Mouse (Mus musculus) thymus, postnatal 25 days (tissue): ENCODE measurements around the gene Vps35l.

ENCODE experiments used
- DNase-seq: peaks from one replicate; pipeline ENCODE4 v3.0.0; 2022

Vps35l gene

GRCm38 (mm10) chr7:118783305-118784001 is 43.4 kb downstream of the Vps35l start:
- no peak for DNase-seq

GRCm38 (mm10) chr7:118786091-118786490 is 46.1 kb downstream of the Vps35l start:
- no peak for DNase-seq

GRCm38 (mm10) chr7:118787326-118787725 is 47.3 kb downstream of the Vps35l start:
- DNase-seq: no peak

- no peak for DNase-seq
These were observed 48.5 kb downstream of the Vps35l start for GRCm38 (mm10) chr7:118788481-118788880.

GRCm38 (mm10) chr7:118790292-118790691 is 50.3 kb downstream of the Vps35l start:
- no peak for DNase-seq

GRCm38 (mm10) chr7:118793899-118794298 is 53.9 kb downstream of the Vps35l start:
- no peak for DNase-seq

- DNase-seq: no peak
These were observed 55.8 kb downstream of the Vps35l start for GRCm38 (mm10) chr7:118795779-118796178.

GRCm38 (mm10) chr7:118796838-118797237 is 56.8 kb downstream of the Vps35l start:
- DNase-seq: no peak

- DNase-seq: no peak
These were observed 57.6 kb downstream of the Vps35l start for GRCm38 (mm10) chr7:118797600-118797999.

GRCm38 (mm10) chr7:118798105-118798570 is 58.1 kb downstream of the Vps35l start:
- no peak for DNase-seq

GRCm38 (mm10) chr7:118800112-118800734 is 60.2 kb downstream of the Vps35l start:
- no peak for DNase-seq

GRCm38 (mm10) chr7:118801791-118802190 is 61.8 kb downstream of the Vps35l start:
- DNase-seq: no peak

GRCm38 (mm10) chr7:118803425-118803824 is 63.4 kb downstream of the Vps35l start:
- DNase-seq: no peak

GRCm38 (mm10) chr7:118806631-118807411 is 66.8 kb downstream of the Vps35l start:
- no peak for DNase-seq

GRCm38 (mm10) chr7:118807899-118808298 is 67.9 kb downstream of the Vps35l start:
- DNase-seq: no peak

GRCm38 (mm10) chr7:118811407-118812106 is 71.5 kb downstream of the Vps35l start:
- no peak for DNase-seq

- DNase-seq: no peak
These were observed 73.6 kb downstream of the Vps35l start for GRCm38 (mm10) chr7:118813592-118813991.

GRCm38 (mm10) chr7:118816275-118816674 is 76.2 kb downstream of the Vps35l start:
- DNase-seq: no peak

- DNase-seq: no peak
These were observed 77.7 kb downstream of the Vps35l start for GRCm38 (mm10) chr7:118817741-118818140.

- DNase-seq: no peak
These were observed 79.6 kb downstream of the Vps35l start for GRCm38 (mm10) chr7:118819666-118820065.

- no peak for DNase-seq
These were observed 81.3 kb downstream of the Vps35l start for GRCm38 (mm10) chr7:118821356-118821755.

- DNase-seq: no peak
These were observed 82.0 kb downstream of the Vps35l start for GRCm38 (mm10) chr7:118821887-118822556.
